Mouse (Mus musculus): ENCODE results near the gene 3830406C13Rik.

Gene 3830406C13Rik

DNA sequence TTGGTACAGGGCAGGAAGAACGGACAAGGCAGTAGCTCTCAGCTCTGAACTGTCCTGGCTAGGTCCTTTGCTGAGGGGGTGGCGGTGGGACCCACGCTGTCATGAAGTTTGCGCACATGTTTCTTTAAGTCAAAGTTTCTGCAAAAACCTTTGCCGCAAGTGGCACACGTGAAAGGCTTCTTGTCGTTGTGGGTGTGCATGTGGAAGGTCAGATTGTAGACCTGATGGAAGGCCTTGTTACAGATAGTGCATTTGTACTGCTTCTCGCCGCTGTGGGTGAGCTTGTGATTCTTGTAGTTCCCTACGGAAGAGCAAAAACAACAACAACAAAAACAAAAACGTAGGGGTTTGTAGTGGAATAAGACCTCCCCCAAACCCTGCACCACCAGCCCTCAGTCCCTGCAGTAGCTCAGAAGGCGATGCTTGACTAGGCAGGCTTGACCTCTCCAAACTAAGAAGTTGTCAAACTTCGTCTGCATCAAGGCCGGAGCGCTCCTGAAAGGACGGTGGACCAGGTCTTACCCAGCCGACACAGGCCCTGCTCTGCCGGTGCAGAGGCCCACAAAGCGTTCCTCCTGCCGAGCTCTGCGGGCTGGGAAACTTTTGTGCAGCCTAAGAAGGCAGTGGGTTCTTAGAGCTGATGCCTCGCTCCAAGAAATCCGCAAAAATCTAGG lies 58.6 kb downstream of the 3830406C13Rik start:
- no peak for DNase-seq (ENCODE audit: low read depth, low spot score)

DNA sequence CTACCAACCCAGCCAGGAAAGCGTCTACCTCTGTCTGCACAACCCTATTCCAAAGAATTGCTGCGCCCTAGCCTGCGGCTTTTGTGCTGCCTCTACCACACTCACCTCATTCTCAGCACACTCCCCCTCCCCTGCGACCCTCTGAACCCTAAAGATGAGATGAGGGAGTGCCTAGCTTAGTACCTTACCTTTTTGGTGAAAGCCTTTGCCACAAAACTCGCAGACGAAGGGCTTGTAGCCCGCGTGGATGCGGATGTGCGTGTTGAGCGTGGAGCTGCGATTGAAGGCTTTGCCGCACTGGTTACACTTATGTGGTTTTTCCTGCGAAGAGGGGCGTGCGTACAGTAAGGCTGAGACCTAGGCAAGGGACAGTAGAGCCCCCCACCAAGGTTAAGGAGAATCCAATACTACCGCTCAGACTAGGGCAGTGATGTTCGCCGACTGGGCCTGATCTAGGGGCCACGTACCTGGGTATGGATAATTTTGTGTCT lies 59.5 kb downstream of the 3830406C13Rik start:
- no peak for DNase-seq (ENCODE audit: low read depth, low spot score)

DNA sequence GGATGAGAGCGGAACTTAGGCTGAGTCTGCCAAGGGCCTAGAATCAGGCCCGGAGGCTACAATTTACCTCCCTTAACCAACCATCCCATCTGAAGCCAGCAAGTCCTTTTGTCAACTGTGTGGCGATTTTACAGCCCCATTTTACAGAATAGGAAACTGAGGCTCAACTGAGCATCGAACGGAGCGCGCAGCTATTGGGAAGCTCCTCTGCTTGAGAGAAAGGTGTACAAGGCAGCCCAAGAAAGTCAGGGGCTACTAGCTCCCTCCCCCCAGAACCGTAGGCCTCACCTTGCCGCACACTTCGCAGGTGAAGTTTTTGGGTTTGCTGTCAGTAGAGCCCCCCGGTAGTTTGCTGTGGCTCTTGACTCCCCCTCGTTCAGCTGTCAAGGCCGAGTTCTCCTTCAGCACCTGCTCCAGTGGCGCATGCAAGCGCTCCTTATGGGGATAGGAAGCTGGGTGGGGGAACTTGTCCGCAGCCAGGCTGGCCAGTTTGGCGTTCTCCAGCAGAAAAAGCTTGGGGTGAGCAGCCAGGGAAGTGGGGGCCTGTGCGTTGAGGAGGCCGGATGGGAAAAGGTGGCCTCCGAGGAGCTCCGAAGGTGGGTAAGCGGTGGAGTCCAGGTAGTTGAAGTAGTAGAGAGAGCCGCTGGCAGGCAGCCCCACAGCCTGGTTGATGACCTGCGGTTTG lies 60.2 kb downstream of the 3830406C13Rik start:
- DNase-seq (ENCODE audit: low read depth, low spot score), result no peak

DNA sequence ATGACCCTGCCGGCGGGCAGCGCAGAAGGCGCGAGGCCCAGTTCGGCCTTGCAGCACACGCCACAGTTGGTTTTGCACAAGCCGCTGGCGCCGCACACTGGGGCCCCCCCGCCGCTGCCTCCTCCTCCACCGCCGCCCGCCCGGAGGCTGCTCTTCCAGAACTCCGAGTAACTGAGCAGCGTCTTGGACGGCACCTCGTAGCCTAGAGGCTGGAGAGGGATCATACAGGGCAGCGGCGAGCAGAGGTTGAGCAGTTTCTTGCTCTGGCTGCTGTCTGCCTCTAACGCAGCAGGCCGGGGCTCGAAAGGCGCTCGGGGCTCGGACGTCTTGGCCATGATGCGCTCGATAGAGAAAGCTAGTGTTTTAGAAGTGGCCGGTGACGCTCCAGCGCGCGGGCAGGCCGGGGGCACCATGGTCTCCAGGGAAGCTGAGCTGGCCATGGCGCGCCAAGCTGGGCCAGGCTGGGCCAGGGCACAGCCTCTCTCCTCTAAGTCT lies 60.8 kb downstream of the 3830406C13Rik start:
- no peak for DNase-seq (ENCODE audit: low read depth, low spot score)

DNA sequence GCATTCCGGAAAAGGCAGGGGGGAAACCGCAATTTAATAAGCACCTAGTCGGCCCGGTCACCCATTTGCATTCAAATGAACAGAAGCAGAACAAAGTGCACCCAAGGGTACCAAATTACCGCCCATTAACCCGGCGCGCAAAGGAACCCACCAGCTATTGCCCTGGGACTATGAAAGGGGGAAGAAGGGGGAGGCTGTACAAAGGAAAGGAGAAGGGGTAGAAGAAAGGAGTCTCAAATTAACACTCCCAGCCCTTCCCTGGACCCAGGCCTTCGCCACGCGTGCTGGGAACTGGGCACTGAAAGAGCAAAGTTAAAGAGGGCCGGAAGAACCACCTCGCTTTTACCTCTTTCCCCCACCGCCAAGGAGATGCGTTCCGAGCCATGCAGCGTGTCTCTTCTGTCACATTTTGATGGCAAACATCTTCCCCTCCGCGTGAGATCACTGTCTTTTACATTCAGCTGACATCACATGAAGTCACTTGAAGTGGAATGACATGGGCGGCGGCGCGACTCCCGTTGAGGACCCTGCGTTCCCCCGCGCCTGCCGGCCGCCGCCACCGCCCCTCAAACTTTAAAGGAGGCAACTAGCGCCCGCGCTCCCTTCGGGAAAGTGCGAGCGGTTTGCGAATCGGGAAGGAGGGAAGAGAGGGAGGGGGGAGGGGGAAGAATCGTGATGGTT lies 61.4 kb downstream of the 3830406C13Rik start:
- no peak for DNase-seq (ENCODE audit: low read depth, low spot score)

DNA sequence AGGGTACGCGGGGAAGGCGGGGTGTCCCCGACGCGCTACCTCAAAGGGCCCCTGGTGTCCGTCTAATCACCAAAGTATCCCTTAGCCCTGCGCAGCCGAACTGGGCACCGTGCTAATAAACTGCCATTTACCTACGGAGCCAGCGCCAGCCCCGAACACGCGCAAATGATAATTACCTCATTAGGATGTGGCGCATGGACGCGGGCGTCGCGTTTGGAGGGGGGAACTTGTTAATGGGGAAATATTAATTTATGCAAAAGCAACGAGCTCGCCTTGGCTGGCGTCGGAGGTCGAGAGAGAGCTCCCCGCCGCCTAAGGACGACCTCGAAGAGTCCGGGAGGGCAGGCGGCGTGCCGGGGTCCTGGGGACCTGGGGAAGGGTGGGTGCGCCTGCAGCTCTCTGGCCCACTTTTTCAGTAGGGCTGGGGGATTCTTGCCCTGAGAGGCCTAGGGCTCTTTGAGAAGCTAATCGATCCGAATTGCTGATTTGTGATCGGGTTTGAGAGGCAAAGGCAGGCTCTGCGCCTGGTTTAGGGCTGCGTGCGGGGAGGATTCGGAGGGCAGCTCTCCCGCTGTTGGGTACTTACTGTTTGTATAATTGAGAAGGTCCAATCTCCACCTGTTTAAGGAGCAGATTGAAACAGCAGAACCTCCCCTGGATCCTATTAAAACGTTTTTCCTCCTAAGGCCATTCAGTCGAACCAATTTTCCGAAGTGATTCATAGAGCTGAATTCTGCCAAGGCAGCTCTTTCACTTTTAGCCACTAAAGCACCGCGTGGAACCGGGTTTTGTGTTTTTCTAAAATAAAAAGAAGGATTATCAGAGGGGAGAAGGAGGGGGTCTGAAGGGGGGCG lies 62.3 kb downstream of the 3830406C13Rik start:
- DNase-seq (ENCODE audit: low read depth, low spot score), result no peak

DNA sequence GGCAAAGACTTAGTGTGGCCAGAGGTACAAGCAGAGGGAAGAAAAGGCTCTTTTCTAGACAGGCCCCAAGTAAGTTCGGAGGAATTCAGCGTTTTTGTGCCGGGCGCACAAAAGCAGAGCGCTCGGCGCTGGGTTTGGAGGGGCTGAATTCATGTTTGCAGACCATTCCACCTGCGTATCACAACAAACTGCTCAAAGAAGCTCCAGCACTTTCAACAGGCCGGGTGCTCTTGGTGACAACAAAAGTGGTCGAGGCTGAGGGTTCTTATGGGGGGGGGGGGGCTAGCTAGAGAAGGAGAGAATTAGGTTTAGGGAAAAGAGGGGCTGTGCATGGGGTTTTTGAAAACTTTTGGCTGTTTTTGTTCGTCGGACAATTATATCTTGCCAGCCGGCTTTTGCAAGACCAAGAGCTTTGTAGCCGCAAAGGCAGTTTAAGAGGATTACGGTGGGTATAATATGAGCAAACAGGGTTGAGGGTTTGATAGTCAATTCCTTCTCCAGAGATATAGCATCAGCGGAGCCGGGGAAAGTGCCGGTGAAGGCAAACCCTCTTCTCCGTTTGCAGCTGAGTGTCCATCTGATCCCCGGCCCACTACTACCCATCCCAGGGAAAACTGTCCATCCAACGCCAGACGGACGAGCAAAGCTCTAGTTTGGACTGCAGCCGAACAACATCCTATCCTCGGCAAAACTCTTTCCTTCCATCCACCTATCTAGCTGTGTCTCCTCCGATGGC lies 63.1 kb downstream of the 3830406C13Rik start:
- DNase-seq (ENCODE audit: low read depth, low spot score), result no peak

DNA sequence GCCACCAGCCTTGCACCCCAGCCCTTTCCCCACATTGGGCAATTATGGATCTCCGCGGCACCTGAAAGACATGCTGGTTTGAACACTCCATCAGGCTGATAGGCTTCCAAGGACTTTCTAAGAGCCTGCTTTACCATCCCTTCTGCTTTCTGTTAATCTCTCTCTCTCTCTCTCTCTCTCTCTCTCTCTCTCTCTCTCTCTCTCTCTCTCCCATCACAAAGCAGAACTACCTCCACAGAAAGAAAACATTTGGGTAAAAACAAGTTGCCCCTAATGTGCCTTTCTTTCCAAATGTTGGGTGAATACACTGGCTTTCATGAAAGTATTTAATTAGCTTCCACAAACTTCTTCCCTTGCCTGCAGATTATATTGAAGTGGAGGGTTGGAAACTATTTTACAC lies 64.1 kb downstream of the 3830406C13Rik start, which contains the start of gene Fezf2:
Gene Fezf2 (minus strand): TSS at position 101 of the 400 bp plus-strand sequence.
- no peak for DNase-seq (ENCODE audit: low read depth, low spot score)

DNA sequence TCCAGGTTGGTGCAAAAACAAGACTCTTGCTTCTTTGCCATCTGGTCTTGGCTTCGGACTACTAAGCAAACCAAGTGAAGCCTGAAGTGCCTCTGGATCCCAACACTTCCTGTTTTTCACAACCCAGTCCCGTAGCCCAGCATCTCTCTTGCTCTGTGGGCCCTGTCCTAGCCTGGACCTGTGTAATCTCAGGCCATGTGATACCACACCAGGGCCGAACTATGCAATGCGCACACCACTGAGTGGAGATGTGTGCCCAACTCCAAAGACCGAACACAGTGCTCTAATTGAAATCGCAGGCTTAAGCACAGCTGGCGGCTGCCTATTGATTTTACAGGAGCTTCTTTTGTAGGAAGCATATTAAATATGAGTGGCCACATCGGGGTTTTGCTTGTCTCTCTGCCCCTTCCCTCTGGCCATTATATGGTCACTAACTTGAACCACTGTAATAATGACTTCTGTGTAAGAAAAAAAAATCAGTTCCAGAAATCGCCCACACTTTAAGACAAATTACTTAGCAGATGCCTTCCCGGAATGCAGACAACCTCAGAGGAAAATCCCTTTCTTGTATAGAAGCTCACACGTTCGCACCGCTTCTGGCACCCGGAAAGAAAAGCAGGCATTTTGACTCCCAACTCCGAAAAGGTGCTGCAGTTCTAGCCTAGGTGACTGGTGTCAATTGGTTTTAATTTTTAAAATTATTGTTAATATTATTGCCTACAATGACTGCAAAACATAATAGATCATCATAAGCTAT lies 65.5 kb downstream of the 3830406C13Rik start:
- DNase-seq (ENCODE audit: low read depth, low spot score), result no peak

DNA sequence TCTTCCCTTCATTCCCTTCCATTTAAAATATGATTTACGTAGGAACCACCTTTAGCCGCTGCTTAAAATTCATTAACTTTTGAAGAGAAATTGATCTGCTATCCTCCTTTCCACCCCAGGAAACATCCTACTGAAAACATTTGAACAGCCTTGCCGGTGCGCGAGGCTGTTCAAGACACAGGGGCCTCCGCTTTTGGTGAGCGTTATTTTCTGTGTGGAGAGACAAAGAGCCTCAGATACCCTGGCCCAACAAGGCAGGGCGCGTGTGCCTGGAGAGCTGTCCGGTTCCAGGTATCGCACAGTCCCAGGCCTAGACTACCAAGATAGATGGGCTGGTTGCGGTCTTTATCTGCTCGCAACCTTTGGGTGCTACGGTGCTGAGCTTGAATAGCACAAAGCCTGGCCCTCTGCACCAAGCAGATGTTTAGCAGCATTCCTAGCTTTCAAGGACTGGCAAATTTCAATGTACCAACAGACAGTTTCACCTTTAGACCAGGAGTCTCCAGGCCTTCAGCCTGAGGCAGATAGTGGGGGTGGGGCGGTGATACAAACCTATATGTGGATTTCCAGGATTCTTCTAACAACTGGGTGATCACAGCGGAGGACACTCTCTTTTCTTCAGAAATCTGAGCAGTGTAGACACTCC lies 66.4 kb downstream of the 3830406C13Rik start:
- no peak for DNase-seq (ENCODE audit: low read depth, low spot score)
